Mouse (Mus musculus) embryonic facial prominence, embryonic 14.5 days (tissue): Measurements from ENCODE around the gene Hsd17b6. TPM values are rescaled to one million over a fixed set of nuclear protein-coding genes. Genes with fewer than 3 reads are reported as not detected.
A peak's percentile ranks its signal among the peaks of the same experiment; 100 is the strongest.

Experiments used
- ATAC-seq: fragments of 200-750 bp; cut with Nextera tagmentation; 2 replicates; pipeline ENCODE4 v1.8.0; 2017; ENCODE audit warnings: low read depth, moderate number of reproducible peaks, moderate TSS enrichment
- DNase-seq: peaks from one replicate; pipeline ENCODE4 v3.0.0-alpha.2; 2015; ENCODE audit warnings: low spot score
- H3K27ac ChIP-seq: fragments of 300-500 bp; sonication (generic); replicated peaks from 2 replicates; pipeline ENCODE4 v1.5.1; 2014; ENCODE audit warnings: low read depth, mild to moderate bottlenecking, low read length, moderate library complexity
- H3K27me3 ChIP-seq: fragments of 300-500 bp; sonication (generic); replicated peaks from 2 replicates; pipeline ENCODE4 v1.6.1; 2014; ENCODE audit warnings: low read length; ENCODE audit not compliant: control insufficient read depth, insufficient read depth
- H3K36me3 ChIP-seq: fragments of 300-500 bp; sonication (generic); 2 replicates; pipeline ENCODE4 v1.6.1; 2014; ENCODE audit warnings: low read length, mixed read lengths; ENCODE audit not compliant: control insufficient read depth, insufficient read depth
- H3K4me1 ChIP-seq: fragments of 300-500 bp; sonication (generic); 2 replicates; pipeline ENCODE4 v1.6.1; 2014; ENCODE audit warnings: antibody characterized with exemption, low read length; ENCODE audit not compliant: control insufficient read depth, insufficient read depth
- H3K4me2 ChIP-seq: fragments of 300-500 bp; sonication (generic); 2 replicates; pipeline ENCODE4 v1.6.1; 2014; ENCODE audit warnings: low read depth, mild to moderate bottlenecking, low read length, moderate library complexity, mixed read lengths
- H3K4me3 ChIP-seq: fragments of 300-500 bp; sonication (generic); 2 replicates; pipeline ENCODE4 v1.5.1; 2014; ENCODE audit warnings: low read depth, mild to moderate bottlenecking, low read length
- H3K9ac ChIP-seq: fragments of 300-500 bp; sonication (generic); 2 replicates; pipeline ENCODE4 v1.6.1; 2014; ENCODE audit warnings: low read depth, mild to moderate bottlenecking, low read length, moderate library complexity, mixed read lengths
- H3K9me3 ChIP-seq: fragments of 300-500 bp; sonication (generic); 2 replicates; pipeline ENCODE4 v1.6.1; 2016; ENCODE audit warnings: low read length; ENCODE audit not compliant: control insufficient read depth
- WGBS: fragments of 180-500 bp; shearing (Covaris S2); extraction: QIAGEN DNeasy Blood & Tissue Kit; methylation state at CpG from one replicate; pipeline ENCODE4 v1.1.7; 2014; 5-methylcytosine and 5-hydroxymethylcytosine counted together
- polyA plus RNA-seq: library from polyadenylated mRNA; unstranded; fragments of >200 nt; fragmentation: Nextera tagmentation; extraction: Ambion mirVana; gene quantifications from 2 replicates; pipeline ENCODE4 v1.2.1, GENCODE M21; 2014

The Hsd17b6 gene
- polyA plus RNA-seq, 1 experiment from 2014 or later, result 0.75 TPM

DNA sequence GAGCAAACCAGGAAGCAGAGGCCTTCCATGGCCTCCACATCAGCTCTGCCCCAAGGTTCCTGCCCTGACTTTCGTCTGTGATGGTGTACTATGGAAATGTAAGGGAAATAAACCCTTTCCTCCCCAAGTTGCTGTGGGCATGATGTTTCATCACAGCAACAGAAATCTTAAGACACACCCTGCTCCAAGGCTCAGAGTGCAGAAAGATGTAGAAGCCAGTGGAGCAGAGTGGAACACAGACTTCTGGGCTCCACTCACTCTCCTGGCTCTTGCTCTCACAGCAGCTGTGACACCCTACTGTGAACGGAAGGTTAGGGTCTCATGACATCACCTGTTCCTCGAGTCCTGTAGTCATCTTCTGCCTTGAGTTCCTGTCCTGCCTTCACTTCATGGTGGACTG is 43.4 kb downstream of the Hsd17b6 start:
- ATAC-seq (no peak), DNase-seq (no peak)
- WGBS, result 60% methylated on average over 3 of the region's 3 CpGs
- Histone ChIP-seq H3K9me3 (no peaks in the 10 kb centered on the region), H3K36me3 (no peaks in the 10 kb centered on the region), H3K27me3 (no peaks in the 10 kb centered on the region), H3K4me3 (no peak overlapping the region), H3K4me2 (no peak overlapping the region), H3K9ac (no peak overlapping the region), H3K27ac (no peak overlapping the region), H3K4me1 (no peaks in the 10 kb centered on the region)

DNA sequence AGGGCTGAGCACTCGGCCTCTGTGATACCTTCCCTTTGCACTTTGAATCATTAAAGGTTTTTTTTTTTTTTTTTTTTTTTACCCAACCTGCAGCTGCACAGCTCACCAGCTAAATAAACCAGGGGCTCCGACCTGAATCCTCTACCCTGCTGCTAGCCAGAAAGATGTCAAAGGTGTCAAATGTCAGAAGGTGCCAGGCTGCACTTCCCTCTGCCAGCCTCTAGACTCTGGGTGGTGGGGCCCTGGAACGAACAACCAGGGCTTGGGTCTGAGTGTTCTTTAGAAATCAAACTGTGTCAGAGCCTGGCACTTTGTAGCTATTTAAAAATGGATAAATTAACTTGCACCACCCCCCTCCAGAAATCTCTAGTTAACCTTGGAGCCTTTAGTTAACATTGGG is 45.0 kb downstream of the Hsd17b6 start:
- Histone ChIP-seq H3K27ac (no peak overlapping the region), H3K9ac (no peak overlapping the region), H3K36me3 (no peaks in the 10 kb centered on the region), H3K27me3 (no peaks in the 10 kb centered on the region), H3K4me3 (no peak overlapping the region), H3K9me3 (no peaks in the 10 kb centered on the region), H3K4me2 (no peak overlapping the region), H3K4me1 (no peaks in the 10 kb centered on the region)
- no peak for DNase-seq
- ATAC-seq, result no peak
- WGBS, result 66% methylated on average over 3 of the region's 3 CpGs

DNA sequence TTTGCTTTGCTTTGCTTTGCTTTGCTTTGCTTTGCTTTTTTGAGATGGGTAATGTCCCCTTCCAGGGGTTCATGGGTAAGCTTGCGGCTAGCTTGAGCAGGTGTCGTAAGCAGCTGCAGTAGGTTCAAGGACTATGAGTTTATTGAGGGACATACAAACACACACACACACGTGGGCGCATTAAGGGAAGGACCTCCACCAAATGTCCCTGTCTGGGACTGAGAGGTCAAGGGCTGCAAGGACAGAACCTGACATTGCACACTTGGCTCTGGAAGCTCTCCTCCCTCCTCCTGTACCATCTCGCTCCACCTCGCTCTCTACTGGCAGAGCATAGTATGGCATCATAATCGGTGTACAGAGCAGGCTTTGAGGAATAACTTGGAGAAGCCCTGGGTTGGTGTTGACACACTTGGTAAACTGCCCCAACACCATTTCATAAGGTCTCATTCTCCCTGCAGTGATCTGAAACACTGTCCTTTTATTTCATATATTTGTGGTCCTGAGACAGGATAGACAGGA is 48.2 kb downstream of the Hsd17b6 start:
- DNase-seq (no peak), ATAC-seq (no peak)
- Histone ChIP-seq H3K36me3 (no peaks in the 10 kb centered on the region), H3K27me3 (no peaks in the 10 kb centered on the region), H3K4me2 (no peak overlapping the region), H3K4me1 (no peaks in the 10 kb centered on the region), H3K9me3 (no peaks in the 10 kb centered on the region), H3K4me3 (no peak overlapping the region), H3K27ac (no peak overlapping the region), H3K9ac (no peak overlapping the region)
- 92% methylated on average over 7 of the region's 7 CpGs for WGBS

DNA sequence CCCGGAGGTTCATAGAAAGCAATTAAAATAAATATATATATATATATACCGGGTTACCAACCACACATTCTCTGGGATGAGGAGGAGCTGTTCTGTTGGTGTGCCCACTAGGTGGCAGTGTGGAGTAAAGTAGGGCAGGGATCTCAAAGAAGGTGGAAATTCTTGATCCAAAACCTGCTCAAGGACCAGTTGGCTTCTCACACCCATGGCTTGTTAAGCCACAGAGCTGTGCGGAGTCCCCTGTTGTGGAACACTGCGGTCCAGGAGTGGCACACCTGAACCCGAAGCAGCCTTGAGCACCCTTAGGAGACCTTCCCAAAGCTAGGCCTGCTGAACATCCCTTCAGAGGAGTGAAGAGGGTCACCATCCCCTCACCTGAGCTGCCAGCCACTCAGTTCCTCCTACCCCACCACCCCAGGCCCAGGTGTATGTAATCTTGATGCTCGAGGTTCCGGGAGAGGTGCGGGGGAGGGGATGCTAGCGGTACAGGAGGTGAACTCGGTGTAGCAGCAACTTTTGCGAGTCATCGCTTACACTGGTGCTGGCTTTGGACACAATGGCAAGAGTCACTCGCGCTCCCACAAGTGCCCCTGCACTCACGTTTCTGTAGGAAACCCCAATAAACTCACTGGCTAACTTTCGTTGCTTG is 51.1 kb downstream of the Hsd17b6 start:
- Histone ChIP-seq H3K4me2 (no peak overlapping the region), H3K9me3 (no peaks in the 10 kb centered on the region), H3K4me1 (no peaks in the 10 kb centered on the region), H3K9ac (no peak overlapping the region), H3K36me3 (no peaks in the 10 kb centered on the region), H3K4me3 (no peak overlapping the region), H3K27ac (no peak overlapping the region), H3K27me3 (no peaks in the 10 kb centered on the region)
- DNase-seq (peak; percentile 73), ATAC-seq (no peak; the same call in 1 of the 2 replicates)
- 56% methylated on average over 16 of the region's 16 CpGs for WGBS

DNA sequence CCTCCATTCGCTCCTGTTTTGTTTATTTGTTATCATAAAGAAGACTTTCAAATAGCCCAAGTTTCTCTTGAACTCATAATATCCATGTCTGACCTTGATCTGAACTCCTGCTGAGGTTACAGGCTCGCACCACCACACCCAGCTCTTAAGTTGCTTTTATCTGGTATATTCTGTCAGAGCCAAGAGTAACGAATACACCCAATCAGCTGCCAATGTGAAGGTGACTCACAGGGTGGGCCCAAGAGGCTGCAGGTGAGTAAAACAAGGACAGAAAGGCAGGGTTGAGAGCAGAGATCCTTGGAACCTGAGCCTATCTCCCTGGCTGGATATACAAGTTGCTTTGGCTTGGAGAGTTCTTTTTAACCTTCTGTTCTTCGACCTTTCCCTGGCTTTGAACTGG is 52.4 kb downstream of the Hsd17b6 start:
- 64% methylated on average over 4 of the region's 4 CpGs for WGBS
- H3K36me3 ChIP-seq, result no peaks in the 10 kb centered on the region
- no peak overlapping the region for H3K4me2 ChIP-seq
- H3K27me3 ChIP-seq, result no peaks in the 10 kb centered on the region
- ATAC-seq, result no peak
- DNase-seq, result no peak
- no peak overlapping the region for H3K9ac ChIP-seq
- no peaks in the 10 kb centered on the region for H3K4me1 ChIP-seq
- no peak overlapping the region for H3K27ac ChIP-seq
- H3K9me3 ChIP-seq, result no peaks in the 10 kb centered on the region
- H3K4me3 ChIP-seq, result no peak overlapping the region

DNA sequence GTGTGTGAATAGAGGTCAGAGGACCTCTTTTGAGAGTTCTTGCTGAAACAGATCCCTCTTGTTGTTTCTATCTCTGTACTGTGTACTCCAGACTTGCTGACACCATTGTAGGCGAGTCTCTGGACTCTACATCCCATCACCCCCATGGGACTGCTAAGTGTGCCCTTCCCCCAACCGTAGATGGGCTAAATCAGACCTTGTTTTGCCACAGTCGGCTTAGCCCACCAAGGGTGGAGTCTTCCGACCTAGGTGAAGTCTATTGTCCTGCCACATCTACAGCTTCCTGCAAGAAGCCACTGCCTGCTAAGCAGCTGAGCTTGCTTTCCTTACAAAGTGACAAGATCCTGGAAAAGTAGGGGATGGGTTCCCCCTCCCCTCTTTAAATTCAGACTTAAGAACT is 55.6 kb downstream of the Hsd17b6 start:
- 75% methylated on average over 4 of the region's 4 CpGs for WGBS
- Histone ChIP-seq H3K4me3 (no peak overlapping the region), H3K27me3 (no peaks in the 10 kb centered on the region), H3K27ac (no peak overlapping the region), H3K9ac (no peak overlapping the region), H3K4me2 (no peak overlapping the region), H3K36me3 (no peaks in the 10 kb centered on the region), H3K4me1 (no peaks in the 10 kb centered on the region), H3K9me3 (no peaks in the 10 kb centered on the region)
- no peak for ATAC-seq
- DNase-seq, result no peak

DNA sequence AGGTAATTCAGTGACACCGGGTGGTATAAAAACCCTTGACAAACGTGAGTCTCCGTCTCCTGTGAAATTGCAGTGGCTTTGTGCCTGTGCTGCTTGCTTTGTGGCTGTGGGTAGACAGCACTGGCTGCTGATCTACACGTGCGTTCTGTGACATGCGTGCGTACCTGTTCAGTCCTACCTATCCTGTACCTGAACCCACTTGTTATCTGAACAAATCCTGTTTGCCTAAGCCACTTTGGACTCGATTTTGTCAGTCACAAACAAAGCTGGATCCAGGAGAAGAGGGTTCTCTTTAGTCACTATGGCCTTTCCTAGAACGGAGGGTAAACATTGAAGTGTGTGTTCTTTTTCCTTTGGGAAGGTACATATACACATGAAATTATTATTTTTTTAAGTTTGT is 56.0 kb downstream of the Hsd17b6 start:
- ATAC-seq (no peak), DNase-seq (no peak)
- Histone ChIP-seq H3K4me2 (no peak overlapping the region), H3K27ac (no peak overlapping the region), H3K9me3 (no peaks in the 10 kb centered on the region), H3K4me1 (no peaks in the 10 kb centered on the region), H3K4me3 (no peak overlapping the region), H3K36me3 (no peaks in the 10 kb centered on the region), H3K9ac (no peak overlapping the region), H3K27me3 (no peaks in the 10 kb centered on the region)
- 84% methylated on average over 9 of the region's 9 CpGs for WGBS

DNA sequence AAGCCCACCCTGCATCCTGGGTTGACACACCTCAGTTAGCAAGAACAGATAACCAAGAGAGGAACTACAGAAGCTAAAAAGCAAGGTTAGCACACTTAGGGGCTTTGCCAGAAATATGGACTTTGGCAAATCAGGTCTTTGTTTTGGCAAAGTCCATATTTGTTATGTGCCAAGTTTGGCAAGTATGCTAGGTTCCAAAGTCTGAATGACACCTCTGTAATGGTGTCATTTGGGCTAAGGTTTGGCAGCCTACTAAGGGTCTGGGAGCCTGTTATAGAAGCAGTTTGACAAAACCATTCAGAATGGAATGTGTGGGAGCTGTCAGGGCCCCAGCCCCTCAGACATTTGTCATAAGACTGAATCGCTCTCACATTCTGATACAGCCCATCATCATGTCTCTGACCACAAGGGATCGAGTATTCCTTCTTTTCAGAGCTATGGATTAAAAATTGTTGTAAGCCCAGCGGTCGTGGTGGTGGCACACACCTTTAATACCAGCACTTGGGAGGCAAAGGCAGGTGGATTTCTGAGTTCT is 57.7 kb downstream of the Hsd17b6 start:
- DNase-seq (no peak), ATAC-seq (no peak)
- H3K9me3 ChIP-seq, result no peaks in the 10 kb centered on the region
- H3K9ac ChIP-seq, result no peak overlapping the region
- H3K36me3 ChIP-seq, result no peaks in the 10 kb centered on the region
- no peaks in the 10 kb centered on the region for H3K27me3 ChIP-seq
- WGBS, result 82% methylated on average over 4 of the region's 4 CpGs
- no peaks in the 10 kb centered on the region for H3K4me1 ChIP-seq
- no peak overlapping the region for H3K27ac ChIP-seq
- H3K4me2 ChIP-seq, result no peak overlapping the region
- no peak overlapping the region for H3K4me3 ChIP-seq

DNA sequence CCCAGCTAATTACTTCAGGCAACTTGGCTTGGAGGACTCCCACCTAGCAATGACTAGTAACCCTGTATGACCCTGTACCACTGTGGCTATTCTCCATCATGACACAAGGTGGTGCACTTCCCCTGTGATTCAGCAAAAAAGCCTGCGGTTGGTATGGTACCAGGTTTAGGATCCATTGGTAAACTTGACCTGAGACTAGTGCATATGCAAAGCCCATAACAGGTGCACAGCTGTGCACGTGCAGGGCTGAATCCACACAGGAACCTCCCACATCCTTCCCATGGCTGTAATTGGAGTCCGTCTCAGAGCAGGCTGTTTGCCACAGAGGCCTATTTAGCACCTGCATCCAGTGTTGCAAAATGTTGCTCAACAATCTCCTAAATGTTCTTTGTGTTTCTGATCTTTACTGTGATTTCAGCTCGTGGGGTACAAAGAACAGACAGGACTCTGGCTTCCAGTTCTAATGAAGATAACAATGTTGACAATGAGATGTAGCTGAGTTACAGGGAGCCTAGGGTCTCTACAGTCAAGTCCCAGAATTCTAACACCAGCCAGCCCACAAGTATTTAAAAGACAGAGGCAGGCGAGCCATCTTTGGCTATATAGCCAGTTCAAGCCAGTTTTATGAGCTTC is 61.9 kb downstream of the Hsd17b6 start:
- DNase-seq (peak; percentile 72), ATAC-seq (peak; percentile 92)
- H3K4me1 ChIP-seq, result no peaks in the 10 kb centered on the region
- no peaks in the 10 kb centered on the region for H3K9me3 ChIP-seq
- 39% methylated on average over 5 of the region's 5 CpGs for WGBS
- no peak overlapping the region for H3K27ac ChIP-seq
- no peaks in the 10 kb centered on the region for H3K27me3 ChIP-seq
- no peak overlapping the region for H3K4me3 ChIP-seq
- H3K9ac ChIP-seq, result no peak overlapping the region
- no peak overlapping the region for H3K4me2 ChIP-seq
- no peaks in the 10 kb centered on the region for H3K36me3 ChIP-seq
